Mouse (Mus musculus) T-helper 17 cell (primary cell): ENCODE data around the gene Celf2.

Experiments used
- in situ Hi-C, 2 experiments: fragments of 300-600 bp; cut with MboI, MseI; formaldehyde crosslinking; loops; 1 replicate in 1 of 2; 2 replicates in 1 of 2; pipeline ENCODE4 v1.15.1; 2025; ENCODE audit warnings: high pct_unique_total_duplicates in 2 of 2

Celf2 gene

DNA sequence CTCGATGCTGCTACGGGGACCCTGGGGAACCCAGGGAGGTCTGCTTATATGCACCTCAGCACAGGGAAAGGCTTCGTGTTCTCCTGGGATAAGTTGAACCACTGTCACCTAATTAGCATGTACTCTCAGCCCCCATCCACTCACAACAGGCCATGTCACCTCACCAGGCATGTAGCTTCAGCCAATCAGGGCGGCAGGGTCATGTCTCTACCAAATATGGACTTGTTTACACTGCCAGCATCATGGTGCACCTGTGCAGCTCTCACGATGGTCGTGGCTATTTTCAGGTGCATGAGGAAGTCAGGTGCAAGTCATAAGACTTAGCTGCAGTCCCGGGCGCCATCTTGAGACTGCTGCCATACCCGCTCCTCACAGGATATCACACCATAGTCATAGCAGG, at the start of gene Celf2:
Gene Celf2, minus strand, starts transcription at position 101 of the 400 bp plus-strand sequence.
- in situ Hi-C loops = loop anchor here in 1 of 2 experiments (25.0 kb wide), 1 partner anchor 997 kb away; no protein-coding TSS in a partner anchor

DNA sequence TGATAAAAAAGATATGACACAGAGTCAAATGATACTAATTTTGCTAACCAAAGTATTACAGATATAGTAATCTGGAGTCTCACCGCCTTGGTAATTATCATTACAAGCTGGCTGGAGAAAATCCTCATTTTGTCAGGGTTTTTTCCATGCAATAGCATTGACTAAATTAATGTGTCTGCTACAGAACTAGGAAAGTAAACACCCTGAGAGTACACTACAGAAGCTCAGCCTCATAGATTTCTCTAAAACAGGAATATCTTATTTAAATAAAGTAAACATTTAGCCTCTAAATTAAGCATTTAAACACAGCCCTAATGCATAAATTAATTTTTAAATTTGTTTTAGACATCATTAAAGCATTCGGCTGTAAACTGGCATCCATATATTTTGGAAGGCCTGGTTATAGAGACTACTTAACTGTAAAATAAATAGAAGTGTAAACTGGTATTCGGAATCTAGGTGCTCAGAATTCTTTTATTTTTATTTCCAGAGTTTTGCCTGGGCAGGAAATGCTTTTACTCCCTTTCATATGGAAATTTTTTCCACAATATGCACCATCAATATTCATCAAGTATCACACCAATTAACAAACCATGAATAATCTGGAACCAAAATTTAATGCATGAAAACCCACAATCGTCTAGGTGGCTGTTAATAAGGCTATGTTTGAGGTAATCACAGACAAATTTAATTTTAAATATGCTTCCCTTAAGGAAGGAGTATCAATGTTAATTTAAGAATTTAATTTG, 46.0 kb upstream of the Celf2 start:
- in situ Hi-C loops = no loop called here

DNA sequence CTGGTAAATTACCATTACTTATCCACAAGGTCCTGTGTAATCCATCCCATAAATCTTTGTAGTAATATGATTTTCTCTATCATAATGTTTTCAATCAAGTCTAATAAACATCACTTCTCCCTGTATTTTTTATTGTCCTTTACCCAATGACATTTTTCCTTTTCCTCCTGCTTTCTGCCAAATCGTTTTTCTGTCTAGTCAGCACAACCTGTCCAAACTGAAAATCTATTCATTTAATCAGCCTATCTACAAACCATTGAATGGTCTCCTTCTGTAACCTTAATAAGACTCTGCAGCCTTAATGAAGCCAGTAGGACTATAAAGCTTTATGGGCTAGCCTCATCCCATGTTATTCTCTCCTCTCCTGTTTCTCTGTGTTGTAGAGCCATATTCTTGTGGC, 45.2 kb upstream of the Celf2 start:
- in situ Hi-C loops = no loop called here

- in situ Hi-C loops = no loop called here
Observed at GRCm38 (mm10) chr2:7552887-7553286, 43.5 kb upstream of the Celf2 start.

GRCm38 (mm10) chr2:7548886-7549285, 39.5 kb upstream of the Celf2 start:
- in situ Hi-C loops = no loop called here

GRCm38 (mm10) chr2:7534615-7535204, 25.3 kb upstream of the Celf2 start:
- in situ Hi-C loops = no loop called here

GRCm38 (mm10) chr2:7534195-7534594, 24.8 kb upstream of the Celf2 start:
- in situ Hi-C loops = no loop called here

DNA sequence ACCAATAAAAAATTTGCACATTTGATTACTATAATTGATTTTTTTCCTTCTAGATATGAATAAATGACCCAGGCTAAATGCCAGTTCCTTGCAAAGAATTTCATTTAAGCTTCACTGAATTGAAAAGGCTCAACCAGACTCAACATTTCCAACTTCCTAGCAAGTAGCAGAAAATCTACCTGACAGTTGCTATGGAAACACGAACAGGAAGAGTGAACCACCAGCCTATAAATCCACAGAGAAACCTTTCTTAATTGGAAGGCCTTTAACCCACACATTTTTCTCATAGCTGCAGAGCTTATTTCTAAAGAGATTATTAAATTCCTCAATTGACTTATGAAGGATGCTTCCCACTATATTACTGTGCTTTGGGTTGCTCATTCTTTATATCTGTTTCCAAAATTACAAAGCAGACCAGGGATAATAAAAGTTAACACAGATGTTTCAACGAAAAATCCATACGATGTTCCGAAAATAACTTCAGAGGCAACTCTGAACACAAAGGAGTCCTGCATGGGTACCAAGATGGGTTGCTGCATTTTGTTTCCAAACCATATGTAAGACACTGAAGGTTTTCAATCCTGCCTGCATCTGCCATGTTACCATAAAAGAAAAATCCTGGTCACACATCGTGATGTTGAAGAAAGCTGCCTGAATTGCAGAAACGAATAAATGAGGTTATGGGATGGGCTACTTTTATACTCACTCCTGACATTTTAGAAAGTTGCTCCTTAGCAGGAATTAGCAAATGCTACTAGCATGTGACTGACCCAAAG, 22.0 kb upstream of the Celf2 start:
- in situ Hi-C loops = no loop called here

- in situ Hi-C loops = no loop called here
Observed at GRCm38 (mm10) chr2:7530461-7531184, 21.3 kb upstream of the Celf2 start.

GRCm38 (mm10) chr2:7529637-7530036, 20.3 kb upstream of the Celf2 start:
- in situ Hi-C loops = no loop called here

DNA sequence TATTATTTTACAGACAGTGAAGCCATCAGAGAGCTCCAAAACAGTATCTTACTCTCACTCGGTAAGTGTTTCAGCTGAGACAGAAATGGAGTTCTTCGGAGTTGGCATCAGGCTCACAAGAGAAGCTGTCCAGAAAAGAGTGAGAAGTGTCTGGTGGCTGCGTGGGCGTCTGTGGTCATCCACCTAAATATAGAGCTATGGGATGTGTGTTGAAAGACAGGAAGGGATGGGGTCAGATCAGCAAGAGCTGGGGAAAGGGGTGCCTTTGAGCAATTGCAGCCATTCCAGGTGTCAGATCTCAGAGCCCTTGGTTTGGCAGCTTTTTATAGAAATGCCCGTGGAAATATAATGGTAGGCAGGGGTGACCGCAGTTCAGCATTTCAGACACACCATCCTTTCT, 17.3 kb upstream of the Celf2 start:
- in situ Hi-C loops = no loop called here

- in situ Hi-C loops = loop anchor here in 1 of 2 experiments (25.0 kb wide), 1 partner anchor 1007 kb away; no protein-coding TSS in a partner anchor
Observed at GRCm38 (mm10) chr2:7519473-7519872, 10.1 kb upstream of the Celf2 start.

- in situ Hi-C loops = no loop called here
Observed at GRCm38 (mm10) chr2:7493420-7493819, 15.9 kb downstream of the Celf2 start.

DNA sequence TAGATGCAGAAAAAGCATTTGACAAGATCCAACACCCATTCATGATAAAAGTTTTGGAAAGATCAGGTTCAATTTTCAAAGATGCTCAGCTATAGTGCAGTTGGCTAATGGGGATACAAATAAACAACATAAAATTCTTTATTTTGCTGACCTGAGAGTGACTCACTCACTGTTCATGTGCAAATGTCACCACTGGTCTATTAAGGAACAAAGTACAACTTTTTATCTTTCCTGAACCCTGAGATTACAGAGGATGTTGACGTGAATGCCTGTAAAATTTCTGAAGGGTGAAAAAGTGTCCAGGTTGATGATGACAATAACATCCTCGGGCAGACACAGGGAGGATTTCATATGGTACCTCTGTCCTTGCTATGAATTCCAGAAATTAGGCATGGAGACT, 24.4 kb downstream of the Celf2 start:
- in situ Hi-C loops = no loop called here

DNA sequence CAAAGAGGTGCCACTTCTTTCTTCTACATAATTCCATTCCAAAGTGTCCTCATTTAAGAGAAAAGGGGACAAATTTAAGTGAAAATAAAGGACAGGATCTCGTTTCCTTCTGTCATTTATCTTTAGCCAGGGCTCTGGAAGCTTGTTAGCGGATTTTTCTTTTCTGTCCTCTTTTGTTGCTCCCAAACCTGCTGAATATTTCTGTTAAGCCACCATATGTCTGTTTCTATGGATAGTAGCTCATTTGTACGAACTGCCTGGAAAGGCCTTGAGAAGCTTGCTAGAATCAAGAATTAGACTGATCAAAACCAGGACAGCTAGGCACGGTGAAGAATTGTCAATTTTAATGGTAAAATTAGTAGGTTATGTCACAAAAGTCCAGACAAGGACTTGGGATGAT, 27.3 kb downstream of the Celf2 start:
- in situ Hi-C loops = no loop called here

GRCm38 (mm10) chr2:7460329-7461056, 48.9 kb downstream of the Celf2 start:
- in situ Hi-C loops = no loop called here

GRCm38 (mm10) chr2:7438721-7439282, 70.6 kb downstream of the Celf2 start:
- in situ Hi-C loops = no loop called here

DNA sequence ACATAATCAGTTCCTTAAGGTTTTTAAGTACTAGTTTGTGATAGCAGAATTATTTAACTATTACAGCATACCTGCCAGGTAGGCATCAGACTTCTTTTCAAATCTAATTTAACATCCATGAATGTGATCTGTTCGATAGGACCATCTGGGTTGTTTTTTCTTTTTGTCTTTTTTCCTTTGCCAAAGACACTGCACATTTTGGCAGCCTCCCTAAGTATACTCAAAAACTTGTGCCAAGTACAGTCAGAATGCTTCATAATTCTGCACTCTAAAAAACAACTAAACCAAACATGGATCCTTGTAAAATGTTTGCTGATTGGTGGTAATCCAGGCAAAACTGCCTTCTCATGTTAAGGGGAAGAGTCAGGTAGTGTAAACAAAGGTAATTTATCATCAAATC, 82.9 kb downstream of the Celf2 start:
- in situ Hi-C loops = no loop called here

DNA sequence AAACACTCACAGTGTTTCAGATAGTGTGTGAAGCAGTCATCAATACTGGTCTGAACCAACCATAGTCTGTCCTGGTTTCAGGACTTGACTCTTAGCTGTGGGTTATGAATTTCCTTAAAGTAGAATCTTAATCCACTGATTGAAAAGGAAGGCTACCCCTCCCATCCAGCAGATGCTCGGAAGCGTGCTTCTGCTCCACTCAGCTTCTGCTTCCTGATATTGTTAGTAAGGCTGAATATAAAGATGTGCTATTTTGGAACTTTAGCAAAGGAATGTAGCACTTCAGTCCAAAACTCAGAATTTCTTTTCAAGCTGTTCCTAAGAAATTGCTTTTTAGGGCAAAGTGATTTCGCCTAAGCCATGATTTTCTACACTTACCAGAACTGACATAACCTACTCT, 108.8 kb downstream of the Celf2 start:
- in situ Hi-C loops = no loop called here

DNA sequence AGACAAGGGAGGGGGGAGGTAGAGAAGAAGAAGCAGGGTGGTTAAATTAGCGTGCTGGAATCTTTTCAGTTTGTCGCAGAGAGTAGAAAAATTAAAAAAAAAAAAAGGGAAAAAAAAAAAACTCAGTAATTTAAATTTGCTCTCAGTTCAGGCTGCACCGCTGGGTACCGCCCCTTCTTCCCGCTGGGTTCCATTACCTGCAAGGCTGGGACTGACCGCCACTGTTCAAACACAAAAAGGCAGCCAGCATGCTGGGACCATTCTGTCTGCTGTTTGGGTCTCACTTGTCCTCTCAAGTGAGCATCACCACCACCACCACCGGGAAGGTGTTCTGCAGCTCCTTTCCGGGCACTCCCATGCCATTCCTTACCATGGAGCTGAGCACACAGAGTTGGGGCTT, 113.4 kb downstream of the Celf2 start:
- in situ Hi-C loops = no loop called here

GRCm38 (mm10) chr2:7395473-7395872, 113.9 kb downstream of the Celf2 start:
- in situ Hi-C loops = no loop called here
